8 mouse cellular contexts compared by ENCODE assay signal in the genomic region with DNA sequence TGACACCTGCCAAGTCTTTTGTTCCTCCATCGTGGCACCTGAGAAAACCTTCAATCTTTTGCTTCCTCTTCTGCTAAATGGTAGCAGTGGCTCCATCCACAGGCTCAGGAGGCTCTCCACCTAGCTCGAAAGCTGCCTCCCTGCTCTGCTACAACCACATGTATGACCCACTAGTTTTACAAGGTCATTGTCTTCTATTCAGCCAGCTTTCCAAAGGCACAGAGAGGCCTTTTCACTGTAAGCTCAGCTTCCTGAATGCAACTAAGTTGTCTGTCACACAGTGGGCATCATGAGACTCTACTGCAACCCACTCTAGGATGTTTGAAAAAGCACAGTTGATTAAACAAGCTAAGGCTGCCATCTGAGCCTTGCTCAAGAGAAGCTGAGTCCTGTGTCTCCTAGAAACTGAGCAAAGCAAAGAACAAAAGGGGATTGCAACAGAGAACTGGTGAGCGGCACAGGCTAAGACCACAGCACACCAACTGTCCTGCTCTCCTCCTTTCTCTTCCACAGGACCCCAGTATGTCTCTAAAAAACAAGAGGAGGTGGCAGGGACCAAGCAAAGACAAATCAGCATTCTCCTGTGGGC. TPM values are rescaled to one million over a fixed set of nuclear protein-coding genes. Genes with fewer than 3 reads are reported as not detected.
DNase-seq lines count a peak whose midpoint lies in the region; ATAC-seq and TF ChIP-seq lines count a peak whose summit lies in the region.
"Not testable (repeated sequence)": the region's sequence is repeated elsewhere in the genome, so short reads cannot be mapped to it uniquely, and the experiment has no call there.

No protein-coding gene starts in this region.

- not testable (repeated sequence) for DNase-seq in Patski (ENCODE audit: low read depth, low spot score)
- peak; percentile 71 to 96 for DNase-seq in left cerebral cortex, adult 18-20 months (ENCODE audit: low spot score in 2 of 2)
- DNase-seq in testis, postnatal 14 days (ENCODE audit: low spot score), result peak; percentile 77

- H3K9ac ChIP-seq in heart, embryonic 11.5 days (ENCODE audit: low read depth, low read length); intestine, embryonic 16.5 days (ENCODE audit: low read depth, low read length); lung, embryonic 15.5 days; neural tube, embryonic 13.5 days: not testable (repeated sequence)

- not testable (repeated sequence) for H3K4me1 ChIP-seq in heart, embryonic 11.5 days (ENCODE audit: control insufficient read depth, insufficient read depth, low read length); intestine, embryonic 16.5 days (ENCODE audit: control insufficient read depth, insufficient read depth, low read length); lung, embryonic 15.5 days; neural tube, embryonic 13.5 days (replicated peaks)

- CTCF ChIA-PET in Patski (lab: Charles Lee), result not testable (repeated sequence)

- H3K4me2 ChIP-seq in heart, embryonic 11.5 days; intestine, embryonic 16.5 days (ENCODE audit: low read depth, low read length); lung, embryonic 15.5 days; neural tube, embryonic 13.5 days: not testable (repeated sequence)

- H3K4me3 ChIP-seq in heart, embryonic 11.5 days (ENCODE audit: low read depth, low read length); intestine, embryonic 16.5 days (ENCODE audit: low read length); lung, embryonic 15.5 days; neural tube, embryonic 13.5 days: not testable (repeated sequence)

- not testable (repeated sequence) for H3K27me3 ChIP-seq in Patski; heart, embryonic 11.5 days (ENCODE audit: control insufficient read depth, insufficient read depth, low read length); intestine, embryonic 16.5 days (replicated peaks; ENCODE audit: control insufficient read depth, insufficient read depth, low read length); lung, embryonic 15.5 days; neural tube, embryonic 13.5 days

- POLR2A ChIA-PET in Patski (lab: Charles Lee), result not testable (repeated sequence)

- H3K36me3 ChIP-seq in heart, embryonic 11.5 days (ENCODE audit: control insufficient read depth, insufficient read depth, low read length); intestine, embryonic 16.5 days (ENCODE audit: control insufficient read depth, insufficient read depth, low read length); lung, embryonic 15.5 days; neural tube, embryonic 13.5 days: not testable (repeated sequence)

- ATAC-seq in Patski, result peak; percentile 78
- ATAC-seq in erythroid progenitor cell, adult 5-6 weeks (replicated peaks; ENCODE audit: low FRiP score, poor library complexity, severe bottlenecking), result peak; percentile 17
- peak; percentile 52 for ATAC-seq in heart, embryonic 11.5 days (replicated peaks; ENCODE audit: insufficient number of reproducible peaks, low FRiP score, low TSS enrichment)
- ATAC-seq in intestine, embryonic 16.5 days, result peak; percentile 35
- peak; percentile 47 for ATAC-seq in lung, embryonic 15.5 days (ENCODE audit: borderline replicate concordance, extremely low read depth, low FRiP score, low TSS enrichment)
- ATAC-seq in neural tube, embryonic 13.5 days (ENCODE audit: low read depth), result peak; percentile 25

- not testable (repeated sequence) for TF ChIP-seq CTCF in Patski (IDR thresholded peaks at IDR 0.05)

- 59% methylated on average over 2 of the region's 3 CpGs for WGBS in heart, embryonic 11.5 days (ENCODE audit: insufficient replicate concordance)
- WGBS in intestine, embryonic 16.5 days, result 91% methylated on average over 2 of the region's 3 CpGs
- 80% methylated on average over 3 of the region's 3 CpGs for WGBS in lung, embryonic 15.5 days
- 81% methylated on average over 3 of the region's 3 CpGs for WGBS in neural tube, embryonic 13.5 days

- not testable (repeated sequence) for H3K27ac ChIP-seq in heart, embryonic 11.5 days (ENCODE audit: low read depth, low read length); intestine, embryonic 16.5 days (ENCODE audit: low read length); lung, embryonic 15.5 days; neural tube, embryonic 13.5 days (replicated peaks)

- H3K9me3 ChIP-seq in heart, embryonic 11.5 days (replicated peaks; ENCODE audit: control insufficient read depth, low read length); intestine, embryonic 16.5 days (ENCODE audit: control insufficient read depth, low read length); lung, embryonic 15.5 days; neural tube, embryonic 13.5 days: not testable (repeated sequence)

- in situ Hi-C loops in Patski (cut with MboI; ENCODE audit: low pct_unique_long_range_greater_than_20kb), result not testable (repeated sequence)

RNA-seq across cellular contexts. Expression of gene Scaf8, which starts 33.2 kb away (rescaled TPM):
- polyA plus RNA-seq in Patski (2021), result 45.4 TPM
- 41.9 and 44.7 TPM in 2 replicates for total RNA-seq in erythroid progenitor cell, adult 5-6 weeks (2015; ENCODE audit: low replicate concordance)
- 40.9 and 62.9 TPM in 2 replicates for total RNA-seq in erythroid progenitor cell, adult 5-6 weeks (2017; ENCODE audit: low replicate concordance)
- polyA plus RNA-seq in heart, embryonic 11.5 days (2014; fragmentation: Nextera tagmentation; extraction: Ambion mirVana), result 19.1 and 20.6 TPM in 2 replicates
- polyA plus RNA-seq in intestine, embryonic 16.5 days (2015; fragmentation: Nextera tagmentation; extraction: Ambion mirVana), result 12.8 and 14.4 TPM in 2 replicates
- 10 to 100 TPM; 54.9 to 57.5 TPM for total RNA-seq in left cerebral cortex, adult 18-20 months (2021)
- polyA plus RNA-seq in lung, embryonic 15.5 days (2015; fragmentation: Nextera tagmentation; extraction: Ambion mirVana), result 18.4 and 19.4 TPM in 2 replicates
- 17.2 and 20.0 TPM in 2 replicates for polyA plus RNA-seq in neural tube, embryonic 13.5 days (2015; fragmentation: Nextera tagmentation; extraction: Ambion mirVana)

Comparison
In these comparisons a context has a peak if more than half of its experiments do, and no peak if none do; other contexts are left out.
1. ATAC-seq: peak in every context shown above with its lines; median percentile 78 in Patski; 52 in heart, embryonic 11.5 days; 47 in lung, embryonic 15.5 days; 35 in intestine, embryonic 16.5 days; 25 in neural tube, embryonic 13.5 days; 17 in erythroid progenitor cell, adult 5-6 weeks.